Mouse (Mus musculus) ES-E14 (cell line): ENCODE measurements around the gene Zmiz1. TPM values are rescaled to one million over a fixed set of nuclear protein-coding genes. Genes with fewer than 3 reads are reported as not detected.

ENCODE experiments used
- DNase-seq: peaks from one replicate; pipeline ENCODE4 v3.0.0-alpha.2; 2013; ENCODE audit warnings: low read depth, low spot score
- H3K27ac ChIP-seq: 2 replicates; pipeline ENCODE4 v1.5.1; 2012; ENCODE audit warnings: low read depth, mild to moderate bottlenecking, low read length, moderate library complexity, mixed read lengths; ENCODE audit not compliant: poor library complexity, insufficient read depth, severe bottlenecking
- H3K36me3 ChIP-seq: 2 replicates; pipeline ENCODE4 v1.6.1; 2012; ENCODE audit warnings: mild to moderate bottlenecking, low read length, moderate library complexity, mixed read lengths; ENCODE audit not compliant: control insufficient read depth, poor library complexity, insufficient read depth, severe bottlenecking
- H3K4me1 ChIP-seq, 2 experiments: fragments of 150-350 bp in 1 of 2; sonication (generic) in 1 of 2; 2 replicates each; pipeline ENCODE4 v1.6.1; 2012; ENCODE audit warnings: low read length in 2 of 2, mild to moderate bottlenecking in 1 of 2, mixed read lengths in 1 of 2; ENCODE audit not compliant: control insufficient read depth in 2 of 2, insufficient read depth in 2 of 2, poor library complexity in 1 of 2
- H3K4me3 ChIP-seq, 2 experiments: fragments of 150-350 bp in 1 of 2; sonication (generic) in 1 of 2; 2 replicates each; pipeline ENCODE4 v1.5.1; 2012; ENCODE audit warnings: low read length in 2 of 2, low read depth in 1 of 2, mild to moderate bottlenecking in 1 of 2, mixed read lengths in 1 of 2; ENCODE audit not compliant: insufficient read depth in 1 of 2, poor library complexity in 1 of 2, severe bottlenecking in 1 of 2
- H3K9ac ChIP-seq: 2 replicates; pipeline ENCODE4 v1.6.1; 2012; ENCODE audit warnings: low read depth, mild to moderate bottlenecking, low read length, mixed read lengths; ENCODE audit not compliant: poor library complexity, insufficient read depth, severe bottlenecking
- H3K9me3 ChIP-seq: fragments of 150-350 bp; sonication (generic); 2 replicates; pipeline ENCODE4 v1.6.1; 2012; ENCODE audit warnings: low read depth, mild to moderate bottlenecking, low read length; ENCODE audit not compliant: control insufficient read depth, insufficient read depth
- CHD2 ChIP-seq: IDR thresholded peaks from 2 replicates; pipeline ENCODE4 v1.6.1; 2014; ENCODE audit warnings: mild to moderate bottlenecking, low read depth, low read length, inconsistent platforms
- HCFC1 ChIP-seq: IDR thresholded peaks from 2 replicates; pipeline ENCODE4 v1.6.1; 2012; ENCODE audit warnings: low read length, inconsistent platforms, borderline replicate concordance; ENCODE audit not compliant: insufficient read depth
- MAFK ChIP-seq: IDR thresholded peaks from 2 replicates; pipeline ENCODE4 v1.6.1; 2014; ENCODE audit warnings: mild to moderate bottlenecking, low read depth, low read length, inconsistent platforms; ENCODE audit not compliant: insufficient read depth
- ZC3H11A ChIP-seq: IDR thresholded peaks from 2 replicates; pipeline ENCODE4 v1.6.1; 2012; ENCODE audit warnings: low read depth, mild to moderate bottlenecking, inconsistent platforms, low read length, borderline replicate concordance
- ZNF384 ChIP-seq: IDR thresholded peaks from 2 replicates; pipeline ENCODE4 v1.6.1; 2012; ENCODE audit warnings: low read depth, low read length, inconsistent platforms
- in situ Hi-C, 2 experiments: fragments of 600-800 bp; cut with MboI; formaldehyde crosslinking; loops; one replicate each; pipeline ENCODE4 v1.15.1; 2025; ENCODE audit warnings: low sequenced_read_pairs in 2 of 2, inconsistent platforms in 1 of 2; ENCODE audit not compliant: unreplicated experiment in 2 of 2
- total RNA-seq: library from RNA; depleted of rRNA; stranded (reverse); fragments of 300-350 nt; gene quantifications from 2 replicates; pipeline ENCODE4 v1.2.3, GENCODE M21; 2012

Zmiz1 gene
- total RNA-seq, 1 experiment, result 16.9 TPM

DNA sequence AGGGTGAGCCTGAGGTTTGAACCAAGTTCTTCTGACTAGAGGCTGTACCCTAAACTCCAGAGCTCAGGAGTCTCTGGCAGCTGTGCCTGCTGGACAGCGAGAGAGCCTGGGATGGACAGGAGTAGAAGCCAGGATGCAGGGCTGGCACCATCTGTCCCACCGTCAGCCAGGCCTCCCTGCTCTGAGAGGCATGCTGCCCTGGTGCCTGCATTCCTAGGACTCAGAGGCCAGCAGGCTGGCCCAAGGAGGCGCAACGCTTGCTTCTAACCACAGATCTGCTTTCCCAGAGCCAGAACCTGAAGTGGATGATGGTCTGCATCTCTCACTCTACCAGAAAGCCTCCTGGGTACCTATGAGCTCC is 76.6 kb downstream of the Zmiz1 start:
- H3K4me3 ChIP-seq, result no peak overlapping the region
- no peaks in the 10 kb centered on the region for H3K4me1 ChIP-seq
- no peaks in the 10 kb centered on the region for H3K36me3 ChIP-seq
- no peaks in the 10 kb centered on the region for H3K9me3 ChIP-seq
- in situ Hi-C loops, result no loop called here
- DNase-seq, result no peak
- no peak overlapping the region for H3K9ac ChIP-seq
- TF ChIP-seq HCFC1, result no peak
- TF ChIP-seq CHD2, result no peak
- TF ChIP-seq MAFK, result no peak
- TF ChIP-seq ZC3H11A, result no peak
- no peak overlapping the region for H3K27ac ChIP-seq

DNA sequence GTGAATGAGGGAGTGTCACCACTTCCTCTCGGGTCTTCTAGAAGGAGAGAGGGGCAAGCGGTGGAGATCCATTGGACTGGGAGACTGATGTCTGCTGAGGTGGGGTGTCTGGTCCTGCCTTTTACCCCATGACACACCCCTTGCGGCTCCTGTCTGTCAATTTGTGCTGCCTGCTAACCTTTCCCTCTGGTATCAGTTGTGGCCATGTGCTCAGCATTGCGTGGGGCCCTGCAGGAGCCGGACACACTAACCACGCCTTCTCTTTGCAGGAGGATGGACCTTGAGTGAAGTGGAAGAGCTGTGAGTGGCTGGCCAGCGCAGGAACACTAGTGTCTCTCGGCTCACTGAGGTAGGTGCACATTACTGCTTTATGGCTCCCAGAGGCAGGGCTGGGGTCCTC is 77.5 kb downstream of the Zmiz1 start:
- Histone ChIP-seq H3K9me3 (no peaks in the 10 kb centered on the region), H3K36me3 (no peaks in the 10 kb centered on the region), H3K27ac (no peak overlapping the region), H3K4me1 (peaks cover 0 to 6% of the 10 kb centered on the region in 2 experiments; a peak in 1 of 4 replicates), H3K4me3 (no peak overlapping the region), H3K9ac (no peak overlapping the region)
- no peak for TF ChIP-seq CHD2
- TF ChIP-seq MAFK, result no peak
- no peak for TF ChIP-seq HCFC1
- no peak for TF ChIP-seq ZNF384
- TF ChIP-seq ZC3H11A, result no peak
- in situ Hi-C loops, result no loop called here
- DNase-seq, result no peak

- no peak overlapping the region for H3K4me3 ChIP-seq
- no peak overlapping the region for H3K27ac ChIP-seq
- no peak for TF ChIP-seq HCFC1
- TF ChIP-seq MAFK, result no peak
- no peak for TF ChIP-seq ZNF384
- TF ChIP-seq CHD2, result no peak
- TF ChIP-seq ZC3H11A, result no peak
- H3K4me1 ChIP-seq, result peaks cover 0 to 6% of the 10 kb centered on the region in 2 experiments; a peak in 1 of 4 replicates
- no peaks in the 10 kb centered on the region for H3K36me3 ChIP-seq
- H3K9ac ChIP-seq, result no peak overlapping the region
- in situ Hi-C loops, result no loop called here
- no peak for DNase-seq
- H3K9me3 ChIP-seq, result no peaks in the 10 kb centered on the region
Observed at GRCm38 (mm10) chr14:25537351-25537750, 78.4 kb downstream of the Zmiz1 start.

DNA sequence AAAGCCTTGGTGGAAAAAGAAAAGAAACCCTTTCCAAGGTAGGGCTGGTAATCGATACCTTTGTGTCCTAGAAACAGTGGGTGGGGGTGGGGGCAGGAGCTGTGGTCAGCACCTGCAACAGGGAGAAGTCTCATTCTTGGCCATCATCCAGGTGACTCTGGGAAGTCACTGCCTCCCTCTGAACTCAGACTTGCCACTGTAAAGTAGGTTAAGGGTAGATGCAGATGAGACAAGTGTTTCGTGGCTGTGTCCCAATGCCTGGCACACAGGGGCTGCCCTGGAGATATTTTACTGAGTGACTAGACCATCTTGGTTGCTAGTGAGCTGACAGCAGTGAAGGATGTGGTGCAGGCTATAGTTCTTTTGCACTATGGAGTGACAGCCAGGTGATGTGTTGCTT is 79.5 kb downstream of the Zmiz1 start:
- H3K4me1 ChIP-seq, result peaks cover 0 to 6% of the 10 kb centered on the region in 2 experiments; a peak in 1 of 4 replicates
- no peak for TF ChIP-seq MAFK
- TF ChIP-seq ZNF384, result no peak
- no peak for TF ChIP-seq CHD2
- TF ChIP-seq ZC3H11A, result no peak
- no peak for TF ChIP-seq HCFC1
- H3K4me3 ChIP-seq, result no peak overlapping the region
- H3K27ac ChIP-seq, result no peak overlapping the region
- H3K36me3 ChIP-seq, result no peaks in the 10 kb centered on the region
- no peaks in the 10 kb centered on the region for H3K9me3 ChIP-seq
- H3K9ac ChIP-seq, result no peak overlapping the region
- in situ Hi-C loops, result no loop called here
- DNase-seq, result no peak

DNA sequence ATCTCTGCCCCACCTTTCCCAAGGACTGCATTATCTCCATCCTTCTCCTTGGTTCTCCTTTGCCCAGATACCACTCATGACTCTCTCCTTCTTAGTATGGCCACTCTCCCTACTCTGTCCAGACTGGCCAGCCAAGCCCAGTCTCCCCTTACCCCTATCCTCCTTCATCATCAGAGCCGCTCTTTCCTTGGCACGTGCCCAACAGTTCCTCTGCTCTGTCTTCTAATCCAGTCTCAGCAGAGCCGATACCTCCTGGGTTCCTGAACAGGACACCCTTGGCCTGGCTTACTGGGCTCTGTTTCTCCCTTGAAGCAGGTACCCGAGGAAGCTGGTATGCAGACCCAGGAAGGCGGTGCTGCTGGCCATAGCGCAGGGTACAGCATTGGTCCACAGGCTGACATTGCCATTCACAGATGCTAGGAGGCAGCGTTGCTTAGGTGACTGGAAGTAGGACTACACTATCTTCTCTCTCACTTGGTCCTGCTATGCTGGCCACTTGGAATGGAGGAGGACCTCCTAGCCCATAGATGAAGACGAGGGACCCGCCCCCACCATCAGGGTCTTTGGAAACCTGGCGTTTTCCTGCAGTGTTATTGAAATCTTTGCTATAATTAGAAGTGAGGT is 80.6 kb downstream of the Zmiz1 start:
- in situ Hi-C loops, result no loop called here
- Histone ChIP-seq H3K9ac (no peak overlapping the region), H3K4me1 (peaks cover 0 to 6% of the 10 kb centered on the region in 2 experiments; a peak in 1 of 4 replicates), H3K9me3 (no peaks in the 10 kb centered on the region), H3K27ac (no peak overlapping the region), H3K36me3 (no peaks in the 10 kb centered on the region), H3K4me3 (no peak overlapping the region)
- TF ChIP-seq ZC3H11A (no peak), MAFK (no peak), ZNF384 (no peak), HCFC1 (no peak), CHD2 (no peak)
- no peak for DNase-seq
